Mouse (Mus musculus) MN1 (cell line): ENCODE results near the gene Pimreg.

ENCODE experiments used
- DNase-seq: peaks from one replicate; pipeline ENCODE4 v3.0.0-alpha.2; 2016; ENCODE audit warnings: low spot score

Gene Pimreg

GRCm38 (mm10) chr11:72029143-72029542 is 12.7 kb upstream of the Pimreg start:
- no peak for DNase-seq

- DNase-seq, result no peak
Measured at GRCm38 (mm10) chr11:72031353-72031752, 10.5 kb upstream of the Pimreg start.

GRCm38 (mm10) chr11:72032091-72032490 is 9.7 kb upstream of the Pimreg start:
- no peak for DNase-seq

GRCm38 (mm10) chr11:72032589-72032988 is 9.2 kb upstream of the Pimreg start:
- DNase-seq, result no peak

GRCm38 (mm10) chr11:72037409-72037808 is 4.4 kb upstream of the Pimreg start, which contains the start of gene Aipl1:
Gene Aipl1, minus strand, starts transcription at chr11:72037509.
- DNase-seq, result no peak

GRCm38 (mm10) chr11:72037996-72038395 is 3.8 kb upstream of the Pimreg start:
- peak; percentile 74 for DNase-seq

- DNase-seq, result peak; percentile 43
Measured at GRCm38 (mm10) chr11:72039599-72040386, 2.0 kb upstream of the Pimreg start.

- no peak for DNase-seq
Measured at GRCm38 (mm10) chr11:72041290-72041767, 503 bp upstream of the Pimreg start.

- no peak for DNase-seq
Measured at GRCm38 (mm10) chr11:72042631-72043030, 799 bp downstream of the Pimreg start.

- no peak for DNase-seq
Measured at GRCm38 (mm10) chr11:72044231-72044630, 2.4 kb downstream of the Pimreg start.

- DNase-seq, result no peak
Measured at GRCm38 (mm10) chr11:72048730-72049129, 6.9 kb downstream of the Pimreg start.

GRCm38 (mm10) chr11:72049171-72049759 is 7.4 kb downstream of the Pimreg start:
- no peak for DNase-seq

GRCm38 (mm10) chr11:72050168-72050894 is 8.5 kb downstream of the Pimreg start:
- no peak for DNase-seq

- DNase-seq, result no peak
Measured at GRCm38 (mm10) chr11:72050895-72051858, 9.3 kb downstream of the Pimreg start.

GRCm38 (mm10) chr11:72052221-72052620 is 10.4 kb downstream of the Pimreg start:
- no peak for DNase-seq

- DNase-seq, result peak; percentile 68
Measured at GRCm38 (mm10) chr11:72052636-72053035, 10.8 kb downstream of the Pimreg start.

GRCm38 (mm10) chr11:72055176-72055575 is 13.3 kb downstream of the Pimreg start:
- DNase-seq, result no peak

GRCm38 (mm10) chr11:72057166-72057565 is 15.3 kb downstream of the Pimreg start:
- DNase-seq, result no peak

- DNase-seq, result no peak
Measured at GRCm38 (mm10) chr11:72060416-72060815, 18.6 kb downstream of the Pimreg start.

GRCm38 (mm10) chr11:72061093-72061620 is 19.3 kb downstream of the Pimreg start:
- DNase-seq, result no peak

GRCm38 (mm10) chr11:72064414-72064813 is 22.6 kb downstream of the Pimreg start:
- DNase-seq, result no peak
